Comparison of ENCODE assay signal across 37 mouse cellular contexts in the genomic region with DNA sequence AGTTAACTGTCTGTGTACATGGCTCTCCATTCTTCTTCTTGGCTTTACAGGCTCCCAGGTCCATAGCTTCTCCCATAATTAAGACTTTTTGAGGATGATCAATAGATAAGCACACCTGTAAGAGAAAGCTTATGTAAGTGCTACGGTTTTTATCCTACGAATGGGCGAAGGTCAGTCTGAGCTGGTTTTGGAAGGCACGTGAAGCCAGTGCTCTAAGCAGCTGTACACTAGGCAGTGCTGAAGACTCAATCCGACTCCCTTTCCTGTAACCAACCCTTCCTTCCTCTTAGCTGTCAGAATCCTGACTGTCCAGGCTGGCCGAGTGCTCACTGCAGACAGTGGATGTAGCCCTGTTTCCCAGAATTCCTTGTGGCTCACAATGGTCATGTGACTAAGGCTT. TPM values are rescaled to one million over a fixed set of nuclear protein-coding genes. Genes with fewer than 3 reads are reported as not detected.
"Had no signal": no experiment of that assay in that cellular context is flagged by ENCODE, and none has a peak within 500 bp of the region (broad histone marks: within the 10 kb centered on the region; RNA-seq: fewer than 3 reads in every experiment).

No protein-coding gene starts in this region.

- H3K9ac ChIP-seq: limb, embryonic 12.5 days; limb, embryonic 13.5 days; limb, embryonic 15.5 days; liver, embryonic 13.5 days; liver, embryonic 14.5 days; liver, embryonic 15.5 days; liver, postnatal 0 days; lung, embryonic 14.5 days; lung, embryonic 15.5 days; midbrain, embryonic 12.5 days; midbrain, embryonic 13.5 days; neural tube, embryonic 12.5 days had no signal

- DNase-seq: left cerebral cortex, postnatal 4 days; liver; liver, embryonic 13.5 days; liver, postnatal 0 days; lung, adult 18-20 months; lung, adult 2 months; lung, embryonic 14.5 days; lung, postnatal 10 days; lung, postnatal 14 days; lung, postnatal 36 days; lung, postnatal 4 days; midbrain, embryonic 14.5 days had no signal

- H3K27me3 ChIP-seq: limb, embryonic 12.5 days; limb, embryonic 13.5 days; limb, embryonic 15.5 days; liver, embryonic 13.5 days; liver, embryonic 15.5 days; lung, embryonic 15.5 days; megakaryocyte, embryonic 14.5 days; midbrain, embryonic 12.5 days; midbrain, embryonic 13.5 days; neural tube, embryonic 12.5 days had no signal

- H3K27ac ChIP-seq: left cerebral cortex, adult 2 months; limb, embryonic 10.5 days; limb, embryonic 12.5 days; limb, embryonic 13.5 days; limb, embryonic 15.5 days; liver, embryonic 13.5 days; liver, embryonic 14.5 days; liver, embryonic 15.5 days; lung, embryonic 15.5 days; macrophage; midbrain, embryonic 10.5 days; midbrain, embryonic 12.5 days; midbrain, embryonic 13.5 days; neural tube, embryonic 12.5 days had no signal

- H3K9me3 ChIP-seq: limb, embryonic 10.5 days; limb, embryonic 12.5 days; limb, embryonic 13.5 days; limb, embryonic 15.5 days; liver, embryonic 13.5 days; liver, embryonic 15.5 days; lung, embryonic 15.5 days; megakaryocyte, embryonic 14.5 days; midbrain, embryonic 10.5 days; midbrain, embryonic 12.5 days; midbrain, embryonic 13.5 days; neural tube, embryonic 12.5 days had no signal

- H3K4me1 ChIP-seq: limb, embryonic 10.5 days; limb, embryonic 12.5 days; limb, embryonic 13.5 days; limb, embryonic 15.5 days; liver, embryonic 13.5 days; liver, embryonic 15.5 days; lung, embryonic 15.5 days; midbrain, embryonic 10.5 days; midbrain, embryonic 12.5 days; midbrain, embryonic 13.5 days; neural tube, embryonic 12.5 days had no signal

- H3K4me3 ChIP-seq: left cerebral cortex, adult 2 months; limb, embryonic 10.5 days; limb, embryonic 12.5 days; limb, embryonic 13.5 days; limb, embryonic 15.5 days; liver, embryonic 13.5 days; liver, embryonic 15.5 days; lung, embryonic 15.5 days; megakaryocyte, embryonic 14.5 days; midbrain, embryonic 10.5 days; midbrain, embryonic 12.5 days; midbrain, embryonic 13.5 days; myocyte; neural tube, embryonic 12.5 days had no signal

- H3K4me2 ChIP-seq: limb, embryonic 12.5 days; limb, embryonic 13.5 days; limb, embryonic 15.5 days; liver, embryonic 11.5 days; liver, embryonic 13.5 days; liver, embryonic 15.5 days; lung, embryonic 14.5 days; lung, embryonic 15.5 days; midbrain, embryonic 12.5 days; midbrain, embryonic 13.5 days; neural tube, embryonic 12.5 days had no signal

- ATAC-seq: liver, postnatal 0 days; lung, postnatal 0 days; midbrain, embryonic 13.5 days; midbrain, embryonic 16.5 days had no signal

RNA-seq across cellular contexts. Expression of gene Ucma, which starts 25.3 kb away (rescaled TPM):
- total RNA-seq: megakaryocyte progenitor cell, adult 5-6 weeks; megakaryocyte, adult 5-6 weeks; megakaryocyte-erythroid progenitor cell, adult 5-6 weeks; monocyte, adult 5-6 weeks had no signal
- polyA plus RNA-seq: limb, embryonic 10.5 days; limb, embryonic 11.5 days; limb, embryonic 12.5 days; liver, embryonic 11.5 days; liver, embryonic 13.5 days; liver, embryonic 14.5 days; liver, embryonic 16.5 days; liver, postnatal 0 days; lung, embryonic 14.5 days; lung, embryonic 16.5 days; lung, postnatal 0 days; macrophage; midbrain, embryonic 10.5 days; midbrain, embryonic 12.5 days; midbrain, embryonic 13.5 days; neural tube, embryonic 12.5 days had no signal
